Mouse (Mus musculus) C2C12 (cell line): Measurements from ENCODE around the gene Tgfbr2.

Experiments used
- CEBPB ChIP-seq: IDR thresholded peaks from one replicate; pipeline ENCODE4 v1.6.1; 2011; ENCODE audit warnings: low read depth, mild to moderate bottlenecking, control low read depth, moderate library complexity
- CTCF ChIP-seq: IDR thresholded peaks from one replicate; pipeline ENCODE4 v1.5.1; 2011; ENCODE audit not compliant: control insufficient read depth, insufficient read depth, insufficient read length
- FOSL1 ChIP-seq: IDR thresholded peaks from one replicate; pipeline ENCODE4 v1.8.0; 2011; ENCODE audit warnings: mild to moderate bottlenecking, low read length; ENCODE audit not compliant: poor library complexity, insufficient read depth, severe bottlenecking
- MAX ChIP-seq: IDR thresholded peaks from one replicate; pipeline ENCODE4 v1.6.1; 2011; ENCODE audit warnings: mild to moderate bottlenecking, control low read depth
- MYOD1 ChIP-seq: IDR thresholded peaks from one replicate; pipeline ENCODE4 v1.6.1; 2011; ENCODE audit warnings: low read depth; ENCODE audit not compliant: control insufficient read depth, insufficient read length
- USF1 ChIP-seq: IDR thresholded peaks from one replicate; pipeline ENCODE4 v1.6.1; 2011; ENCODE audit warnings: low read depth, mild to moderate bottlenecking, control low read depth, moderate library complexity

GRCm38 (mm10) chr9:116064774-116065173 lies 110.4 kb downstream of the Tgfbr2 start:
- no peak for TF ChIP-seq CTCF
- TF ChIP-seq MYOD1 = no peak
- TF ChIP-seq CEBPB = no peak
- no peak for TF ChIP-seq MAX
- TF ChIP-seq USF1 = no peak
- TF ChIP-seq FOSL1 = no peak
